Mouse (Mus musculus): ENCODE data around the gene Lcp2. TPM values are rescaled to one million over a fixed set of nuclear protein-coding genes. Genes with fewer than 3 reads are reported as not detected.

Lcp2 gene
- total and polyA plus RNA-seq, 3 experiments = 48.3 to 109 (median 52.2) TPM

GRCm38 (mm10) chr11:34077870-34078269, 31.1 kb downstream of the Lcp2 start:
- no peaks in the 10 kb centered on the region for H3K27me3 ChIP-seq (ENCODE audit: insufficient read depth, low read length)
- DNase-seq (ENCODE audit: low spot score) = no peak
- H3K4me1 ChIP-seq (ENCODE audit: insufficient read depth, low read depth, low read length) = peaks cover 10% of the 10 kb centered on the region
- no peak for TF ChIP-seq GATA1 (IDR thresholded peaks at IDR 0.05; ENCODE audit: borderline replicate concordance, low read length)
- TF ChIP-seq GATA2 (IDR thresholded peaks at IDR 0.05; ENCODE audit: borderline replicate concordance, low read depth, low read length) = no peak
- TF ChIP-seq TAL1 (conservative IDR thresholded peaks at IDR 0.05; ENCODE audit: low read depth, low read length) = no peak
- H3K4me3 ChIP-seq (ENCODE audit: low read depth, low read length) = no peak overlapping the region
- H3K36me3 ChIP-seq (replicated peaks) = peaks cover 89% of the 10 kb centered on the region
- peaks cover 9% of the 10 kb centered on the region; the same call in 1 of the 2 replicates for H3K9me3 ChIP-seq (replicated peaks)
- ATAC-seq (ENCODE audit: extremely low read depth, insufficient number of reproducible peaks, low FRiP score, poor library complexity, severe bottlenecking) = no peak

- Histone ChIP-seq H3K4me1 (ENCODE audit: insufficient read depth, low read depth, low read length) (peaks cover 5% of the 10 kb centered on the region), H3K9me3 (replicated peaks) (peaks cover 9% of the 10 kb centered on the region; the same call in 1 of the 2 replicates), H3K27me3 (ENCODE audit: insufficient read depth, low read length) (no peaks in the 10 kb centered on the region), H3K36me3 (replicated peaks) (peaks cover 92% of the 10 kb centered on the region), H3K4me3 (ENCODE audit: low read depth, low read length) (no peak overlapping the region)
- TF ChIP-seq GATA1 (IDR thresholded peaks at IDR 0.05; ENCODE audit: borderline replicate concordance, low read length) (no peak), CTCF (IDR thresholded peaks at IDR 0.05; ENCODE audit: low read depth, low read length) (no peak), TAL1 (conservative IDR thresholded peaks at IDR 0.05; ENCODE audit: low read depth, low read length) (no peak), POLR2AphosphoS5 (IDR thresholded peaks at IDR 0.05; ENCODE audit: insufficient replicate concordance, low read depth, low read length) (no peak), GATA2 (IDR thresholded peaks at IDR 0.05; ENCODE audit: borderline replicate concordance, low read depth, low read length) (no peak)
- DNase-seq (ENCODE audit: low spot score) (no peak), ATAC-seq (ENCODE audit: extremely low read depth, insufficient number of reproducible peaks, low FRiP score, poor library complexity, severe bottlenecking) (no peak)
Observed at GRCm38 (mm10) chr11:34078581-34078980, 31.9 kb downstream of the Lcp2 start.

GRCm38 (mm10) chr11:34079542-34080464, 33.1 kb downstream of the Lcp2 start:
- Histone ChIP-seq H3K4me3 (ENCODE audit: low read depth, low read length) (no peak overlapping the region), H3K36me3 (replicated peaks) (peaks cover 92% of the 10 kb centered on the region), H3K27me3 (ENCODE audit: insufficient read depth, low read length) (no peaks in the 10 kb centered on the region), H3K4me1 (ENCODE audit: insufficient read depth, low read depth, low read length) (no peaks in the 10 kb centered on the region), H3K9me3 (replicated peaks) (peaks cover 9% of the 10 kb centered on the region; the same call in 1 of the 2 replicates)
- ATAC-seq (ENCODE audit: extremely low read depth, insufficient number of reproducible peaks, low FRiP score, poor library complexity, severe bottlenecking) (no peak), DNase-seq (ENCODE audit: low spot score) (no peak)
- TF ChIP-seq TAL1 (conservative IDR thresholded peaks at IDR 0.05; ENCODE audit: low read depth, low read length) = no peak
- TF ChIP-seq GATA1 (IDR thresholded peaks at IDR 0.05; ENCODE audit: borderline replicate concordance, low read length) = no peak

- Histone ChIP-seq H3K9me3 (replicated peaks) (0 out of 2 replicates have a peak, but pooled peaks cover 3% of the 10 kb centered on the region), H3K27me3 (ENCODE audit: insufficient read depth, low read length) (no peaks in the 10 kb centered on the region), H3K4me1 (ENCODE audit: insufficient read depth, low read depth, low read length) (no peaks in the 10 kb centered on the region), H3K4me3 (ENCODE audit: low read depth, low read length) (no peak overlapping the region), H3K36me3 (replicated peaks) (peaks cover 88% of the 10 kb centered on the region)
- DNase-seq (ENCODE audit: low spot score) = no peak
- TF ChIP-seq GATA2 (IDR thresholded peaks at IDR 0.05; ENCODE audit: borderline replicate concordance, low read depth, low read length) = no peak
- no peak for TF ChIP-seq POLR2AphosphoS5 (IDR thresholded peaks at IDR 0.05; ENCODE audit: insufficient replicate concordance, low read depth, low read length)
- TF ChIP-seq GATA1 (IDR thresholded peaks at IDR 0.05; ENCODE audit: borderline replicate concordance, low read length) = no peak
- no peak for TF ChIP-seq CTCF (IDR thresholded peaks at IDR 0.05; ENCODE audit: low read depth, low read length)
- TF ChIP-seq TAL1 (conservative IDR thresholded peaks at IDR 0.05; ENCODE audit: low read depth, low read length) = no peak
- ATAC-seq (ENCODE audit: extremely low read depth, insufficient number of reproducible peaks, low FRiP score, poor library complexity, severe bottlenecking) = no peak
Observed at GRCm38 (mm10) chr11:34083795-34084194, 37.1 kb downstream of the Lcp2 start.

- no peaks in the 10 kb centered on the region for H3K4me1 ChIP-seq (ENCODE audit: insufficient read depth, low read depth, low read length)
- TF ChIP-seq CTCF (IDR thresholded peaks at IDR 0.05; ENCODE audit: low read depth, low read length) (no peak), TAL1 (conservative IDR thresholded peaks at IDR 0.05; ENCODE audit: low read depth, low read length) (no peak), POLR2AphosphoS5 (IDR thresholded peaks at IDR 0.05; ENCODE audit: insufficient replicate concordance, low read depth, low read length) (no peak), GATA1 (IDR thresholded peaks at IDR 0.05; ENCODE audit: borderline replicate concordance, low read length) (no peak), GATA2 (IDR thresholded peaks at IDR 0.05; ENCODE audit: borderline replicate concordance, low read depth, low read length) (no peak)
- H3K4me3 ChIP-seq (ENCODE audit: low read depth, low read length) = no peak overlapping the region
- peaks cover 89% of the 10 kb centered on the region for H3K36me3 ChIP-seq (replicated peaks)
- H3K27me3 ChIP-seq (ENCODE audit: insufficient read depth, low read length) = no peaks in the 10 kb centered on the region
- ATAC-seq (ENCODE audit: extremely low read depth, insufficient number of reproducible peaks, low FRiP score, poor library complexity, severe bottlenecking) (no peak), DNase-seq (ENCODE audit: low spot score) (no peak)
- H3K9me3 ChIP-seq (replicated peaks) = peaks cover 7% of the 10 kb centered on the region; the same call in 1 of the 2 replicates
Observed at GRCm38 (mm10) chr11:34084639-34085038, 37.9 kb downstream of the Lcp2 start.

- Histone ChIP-seq H3K36me3 (replicated peaks) (peaks cover 81% of the 10 kb centered on the region), H3K4me3 (ENCODE audit: low read depth, low read length) (no peak overlapping the region), H3K27me3 (ENCODE audit: insufficient read depth, low read length) (no peaks in the 10 kb centered on the region), H3K4me1 (ENCODE audit: insufficient read depth, low read depth, low read length) (no peaks in the 10 kb centered on the region), H3K9me3 (replicated peaks) (peaks cover 4% of the 10 kb centered on the region; the same call in 1 of the 2 replicates)
- no peak for ATAC-seq (ENCODE audit: extremely low read depth, insufficient number of reproducible peaks, low FRiP score, poor library complexity, severe bottlenecking)
- no peak for DNase-seq (ENCODE audit: low spot score)
- TF ChIP-seq TAL1 (conservative IDR thresholded peaks at IDR 0.05; ENCODE audit: low read depth, low read length) = no peak
- no peak for TF ChIP-seq GATA2 (IDR thresholded peaks at IDR 0.05; ENCODE audit: borderline replicate concordance, low read depth, low read length)
Observed at GRCm38 (mm10) chr11:34086164-34086751, 39.5 kb downstream of the Lcp2 start.

Measured in G1E (cell line).